In genomic region chr13:117198402-117199083, GRCm38 (mm10) we compare ENCODE assay signal across 9 mouse cellular contexts. TPM values are rescaled to one million over a fixed set of nuclear protein-coding genes. Genes with fewer than 3 reads are reported as not detected.
DNase-seq lines count a peak whose midpoint lies in the region; ATAC-seq and TF ChIP-seq lines count a peak whose summit lies in the region.
"Had no signal": no experiment of that assay in that cellular context is flagged by ENCODE, and none has a peak within 500 bp of the region (broad histone marks: within the 10 kb centered on the region; RNA-seq: fewer than 3 reads in every experiment).

No protein-coding gene starts in this region.

- no peak overlapping the region for H3K4me3 ChIP-seq in hindbrain, embryonic 10.5 days
- no peak overlapping the region for H3K4me3 ChIP-seq in hindbrain, embryonic 13.5 days
- no peak overlapping the region for H3K4me3 ChIP-seq in midbrain, embryonic 13.5 days (replicated peaks)
- H3K4me3 ChIP-seq in stomach, postnatal 0 days (ENCODE audit: low read depth, low read length): no peak overlapping the region

- WGBS in hindbrain, embryonic 10.5 days: 87% methylated on average over 7 of the region's 7 CpGs
- 87% methylated on average over 7 of the region's 7 CpGs for whole genome bisulfite sequencing in hindbrain, embryonic 13.5 days
- 90% methylated on average over 7 of the region's 7 CpGs for WGBS in midbrain, embryonic 13.5 days
- WGBS in stomach, postnatal 0 days: 82% methylated on average over 7 of the region's 7 CpGs

- TF ChIP-seq CTCF in stomach, postnatal 0 days (IDR thresholded peaks at IDR 0.05; ENCODE audit: low read depth): peak; percentile 81

- peak; percentile 82 for DNase-seq in hindbrain, embryonic 10.5 days (ENCODE audit: low spot score)
- peak; percentile 64 to 93 for DNase-seq in adrenal gland, adult (ENCODE audit: inconsistent age in 2 of 2, low spot score in 1 of 2)
- DNase-seq in heart, postnatal 14 days: peak; percentile 64 to 82
- peak; percentile 50 to 75 for DNase-seq in left cerebral cortex, postnatal 10 days (ENCODE audit: extremely low spot score in 1 of 2, low spot score in 2 of 2)
- DNase-seq in stomach, postnatal 0 days (ENCODE audit: low spot score): peak; percentile 78

- no peak overlapping the region for H3K9ac ChIP-seq in hindbrain, embryonic 13.5 days
- no peak overlapping the region for H3K9ac ChIP-seq in midbrain, embryonic 13.5 days (replicated peaks)
- no peak overlapping the region for H3K9ac ChIP-seq in stomach, postnatal 0 days (ENCODE audit: low read length)

- H3K27me3 ChIP-seq in hindbrain, embryonic 10.5 days (ENCODE audit: insufficient read depth, poor library complexity, severe bottlenecking): no peaks in the 10 kb centered on the region
- H3K27me3 ChIP-seq in hindbrain, embryonic 13.5 days: no peaks in the 10 kb centered on the region
- no peaks in the 10 kb centered on the region for H3K27me3 ChIP-seq in midbrain, embryonic 13.5 days
- H3K27me3 ChIP-seq in stomach, postnatal 0 days (ENCODE audit: control insufficient read depth, insufficient read depth, low read length): no peaks in the 10 kb centered on the region

- no peak overlapping the region for H3K27ac ChIP-seq in hindbrain, embryonic 10.5 days
- H3K27ac ChIP-seq in hindbrain, embryonic 13.5 days: no peak overlapping the region
- H3K27ac ChIP-seq in midbrain, embryonic 13.5 days: no peak overlapping the region
- H3K27ac ChIP-seq in stomach, postnatal 0 days (replicated peaks): no peak overlapping the region

- TF ChIP-seq EP300 in stomach, postnatal 0 days (optimal IDR thresholded peaks at IDR 0.05): no peak

- H3K4me2 ChIP-seq in hindbrain, embryonic 13.5 days: no peak overlapping the region
- H3K4me2 ChIP-seq in midbrain, embryonic 13.5 days (replicated peaks): no peak overlapping the region
- no peak overlapping the region for H3K4me2 ChIP-seq in stomach, postnatal 0 days (replicated peaks; ENCODE audit: low read depth)

- intact Hi-C loops in heart, postnatal 14 days (cut with DNase I): no loop called here
- intact Hi-C loops in left cerebral cortex, postnatal 10 days (cut with DNase I): no loop called here

- ATAC-seq in hindbrain, embryonic 13.5 days (ENCODE audit: low FRiP score): no peak
- ATAC-seq in common myeloid progenitor, adult 5-6 weeks (replicated peaks; ENCODE audit: low read depth, poor library complexity, severe bottlenecking): peak; percentile 49
- ATAC-seq in midbrain, embryonic 13.5 days: peak; percentile 31; the same call in 1 of the 2 replicates
- no peak for ATAC-seq in stomach, postnatal 0 days (ENCODE audit: low FRiP score, low TSS enrichment)

- no peaks in the 10 kb centered on the region for H3K4me1 ChIP-seq in hindbrain, embryonic 10.5 days (replicated peaks)
- no peaks in the 10 kb centered on the region for H3K4me1 ChIP-seq in hindbrain, embryonic 13.5 days (replicated peaks)
- no peaks in the 10 kb centered on the region for H3K4me1 ChIP-seq in midbrain, embryonic 13.5 days (replicated peaks)
- H3K4me1 ChIP-seq in stomach, postnatal 0 days (replicated peaks; ENCODE audit: control insufficient read depth, insufficient read depth): no peaks in the 10 kb centered on the region

- H3K9me3 ChIP-seq in hindbrain, embryonic 10.5 days: no peaks in the 10 kb centered on the region
- H3K9me3 ChIP-seq in hindbrain, embryonic 13.5 days: no peaks in the 10 kb centered on the region
- H3K9me3 ChIP-seq in midbrain, embryonic 13.5 days: no peaks in the 10 kb centered on the region
- no peaks in the 10 kb centered on the region for H3K9me3 ChIP-seq in stomach, postnatal 0 days (ENCODE audit: control insufficient read depth, low read length)
- H3K9me3 ChIP-seq: megakaryocyte, embryonic 14.5 days had no signal

- no peaks in the 10 kb centered on the region for H3K36me3 ChIP-seq in hindbrain, embryonic 10.5 days
- no peaks in the 10 kb centered on the region for H3K36me3 ChIP-seq in hindbrain, embryonic 13.5 days
- H3K36me3 ChIP-seq in midbrain, embryonic 13.5 days: no peaks in the 10 kb centered on the region
- H3K36me3 ChIP-seq in stomach, postnatal 0 days (ENCODE audit: control insufficient read depth, insufficient read depth, low read length): no peaks in the 10 kb centered on the region

RNA-seq across cellular contexts. Expression of gene Emb, which starts 9.8 kb away (rescaled TPM):
- 28.3 and 48.0 TPM in 2 replicates for polyA plus RNA-seq in hindbrain, embryonic 10.5 days (2016; fragmentation: Nextera tagmentation; extraction: Ambion mirVana)
- polyA plus RNA-seq in hindbrain, embryonic 13.5 days (2015; fragmentation: Nextera tagmentation; extraction: Ambion mirVana): 12.1 and 14.4 TPM in 2 replicates
- total RNA-seq in common myeloid progenitor, adult 5-6 weeks (2017): 368 TPM in 2 replicates
- total RNA-seq in heart, postnatal 14 days (2021): 10 to 100 TPM; 11.5 to 12.8 TPM
- total RNA-seq in left cerebral cortex, postnatal 10 days (2021): 10 to 100 TPM; 18.5 to 19.1 TPM
- 13.4 and 14.4 TPM in 2 replicates for polyA plus RNA-seq in midbrain, embryonic 13.5 days (2015; fragmentation: Nextera tagmentation; extraction: Ambion mirVana)
- 9.6 and 10.8 TPM in 2 replicates for polyA plus RNA-seq in stomach, postnatal 0 days (2015; fragmentation: Nextera tagmentation; extraction: Ambion mirVana)

RNA-seq across cellular contexts. Expression of gene Gm17509, which starts 22.3 kb away (rescaled TPM):
- polyA plus RNA-seq in hindbrain, embryonic 10.5 days (2016; fragmentation: Nextera tagmentation; extraction: Ambion mirVana): 0.91 and 0.93 TPM in 2 replicates
- 0.56 and 0.57 TPM in 2 replicates for polyA plus RNA-seq in hindbrain, embryonic 13.5 days (2015; fragmentation: Nextera tagmentation; extraction: Ambion mirVana)
- 0.24 and 0.27 TPM in 2 replicates for total RNA-seq in common myeloid progenitor, adult 5-6 weeks (2017)
- total RNA-seq in heart, postnatal 14 days (2021): not detected
- under 1 TPM; 0.91 to 0.97 TPM for total RNA-seq in left cerebral cortex, postnatal 10 days (2021)
- polyA plus RNA-seq in midbrain, embryonic 13.5 days (2015; fragmentation: Nextera tagmentation; extraction: Ambion mirVana): 0.68 and 0.71 TPM in 2 replicates
- 0.11 TPM in 1 of 2 replicates, not detected in the other for polyA plus RNA-seq in stomach, postnatal 0 days (2015; fragmentation: Nextera tagmentation; extraction: Ambion mirVana)

Comparison
In these comparisons a context has a peak if more than half of its experiments do, and no peak if none do; other contexts are left out.
1. ATAC-seq: peak in common myeloid progenitor, adult 5-6 weeks (single experiment) and midbrain, embryonic 13.5 days (single experiment); none in hindbrain, embryonic 13.5 days (single experiment) and stomach, postnatal 0 days (single experiment).
2. Peak in every context shown above with its lines, with median percentiles within 50 percentile points of each other: DNase-seq.